Mouse (Mus musculus) midbrain, embryonic 16.5 days (tissue): ENCODE measurements at regions not wholly inside any gene's neighbourhood (a gene's known extent, or its start where the extent isn't known, plus 50 kb on each side); places are given as distances from the start of the nearest gene placed in this dataset.
"Not testable (repeated sequence)": the region's sequence is repeated elsewhere in the genome, so short reads cannot be mapped to it uniquely, and the experiment has no call there.

ENCODE experiments used
- ATAC-seq: fragments of 200-750 bp; cut with Nextera tagmentation; 2 replicates; pipeline ENCODE4 v1.8.0; 2017; ENCODE audit warnings: moderate TSS enrichment
- H3K27ac ChIP-seq: fragments of 300-500 bp; sonication (generic); 2 replicates; pipeline ENCODE4 v1.5.1; 2014; ENCODE audit warnings: mild to moderate bottlenecking, low read length, mixed read lengths
- H3K27me3 ChIP-seq: fragments of 300-500 bp; sonication (generic); 2 replicates; pipeline ENCODE4 v1.6.1; 2014; ENCODE audit warnings: low read depth, low read length, mixed read lengths; ENCODE audit not compliant: control insufficient read depth, insufficient read depth
- H3K36me3 ChIP-seq: fragments of 300-500 bp; sonication (generic); 2 replicates; pipeline ENCODE4 v1.6.1; 2014; ENCODE audit warnings: mild to moderate bottlenecking, low read length, moderate library complexity, mixed read lengths; ENCODE audit not compliant: control insufficient read depth, insufficient read depth
- H3K4me1 ChIP-seq: fragments of 300-500 bp; sonication (generic); 2 replicates; pipeline ENCODE4 v1.6.1; 2014; ENCODE audit warnings: mild to moderate bottlenecking, low read length, mixed read lengths; ENCODE audit not compliant: control insufficient read depth, insufficient read depth
- H3K4me2 ChIP-seq: fragments of 300-500 bp; sonication (generic); 2 replicates; pipeline ENCODE4 v1.6.1; 2014; ENCODE audit warnings: mild to moderate bottlenecking, low read length, mixed read lengths
- H3K4me3 ChIP-seq: fragments of 300-500 bp; sonication (generic); 2 replicates; pipeline ENCODE4 v1.5.1; 2014; ENCODE audit warnings: low read depth, mild to moderate bottlenecking, low read length, moderate library complexity, mixed read lengths
- H3K9ac ChIP-seq: fragments of 300-500 bp; sonication (generic); 2 replicates; pipeline ENCODE4 v1.6.1; 2014; ENCODE audit warnings: low read depth, low read length, mixed read lengths
- H3K9me3 ChIP-seq: fragments of 300-500 bp; sonication (generic); replicated peaks from 2 replicates; pipeline ENCODE4 v1.6.1; 2014; ENCODE audit warnings: mild to moderate bottlenecking, low read length, mixed read lengths; ENCODE audit not compliant: control insufficient read depth, poor library complexity, severe bottlenecking
- WGBS: fragments of 180-500 bp; shearing (Covaris S2); extraction: QIAGEN DNeasy Blood & Tissue Kit; methylation state at CpG from one replicate; pipeline ENCODE4 v1.1.7; 2014; 5-methylcytosine and 5-hydroxymethylcytosine counted together

- Histone ChIP-seq H3K4me3 (no peak overlapping the region), H3K27ac (no peak overlapping the region), H3K27me3 (no peaks in the 10 kb centered on the region), H3K4me1 (no peaks in the 10 kb centered on the region), H3K9ac (no peak overlapping the region), H3K9me3 (no peaks in the 10 kb centered on the region), H3K4me2 (no peak overlapping the region), H3K36me3 (no peaks in the 10 kb centered on the region)
- 76% methylated on average over 7 of the region's 7 CpGs for WGBS
- no peak; the same call in 1 of the 2 replicates for ATAC-seq
Observed at GRCm38 (mm10) chr12:6638761-6639281, 1263.3 kb upstream of the Klhl29 start.

- Histone ChIP-seq H3K9ac (no peak overlapping the region), H3K9me3 (no peaks in the 10 kb centered on the region), H3K4me3 (no peak overlapping the region), H3K36me3 (no peaks in the 10 kb centered on the region), H3K4me1 (no peaks in the 10 kb centered on the region), H3K4me2 (no peak overlapping the region), H3K27me3 (no peaks in the 10 kb centered on the region), H3K27ac (no peak overlapping the region)
- 71% methylated on average over 4 of the region's 4 CpGs for WGBS
- no peak for ATAC-seq
Observed at GRCm38 (mm10) chr12:6637771-6638305, 1262.4 kb upstream of the Klhl29 start.

DNA sequence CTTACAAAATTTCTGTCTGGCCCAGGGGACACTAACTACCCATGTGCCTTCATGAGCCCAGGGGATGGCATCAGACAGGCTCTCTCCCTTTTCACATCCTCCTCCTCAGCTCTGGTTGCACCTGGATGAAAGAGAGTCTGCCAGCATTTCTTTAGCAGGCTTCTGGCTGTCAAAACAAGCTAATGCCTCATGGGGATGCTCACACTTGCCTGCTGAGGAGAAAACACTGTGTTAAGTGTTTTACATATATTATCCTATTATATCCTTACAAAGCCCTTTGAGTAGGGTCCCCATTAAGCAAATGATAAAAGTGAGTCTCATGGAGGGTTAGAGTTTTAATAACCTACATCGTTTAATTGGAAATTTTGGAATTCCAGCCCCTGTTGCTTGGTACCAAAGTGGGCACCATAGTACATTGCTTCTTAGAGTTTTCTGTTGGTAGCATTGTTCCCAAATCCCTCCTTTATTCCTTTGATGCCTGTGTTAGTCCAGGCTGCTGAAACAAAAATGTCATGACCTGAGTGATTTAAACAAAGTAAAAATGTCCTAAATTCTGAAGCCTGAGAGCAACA is 1247.2 kb upstream of the Klhl29 start:
- WGBS, result 7% methylated on average over 1 of the region's 1 CpGs
- H3K27me3 ChIP-seq, result no peaks in the 10 kb centered on the region
- H3K36me3 ChIP-seq, result no peaks in the 10 kb centered on the region
- no peak overlapping the region for H3K4me2 ChIP-seq
- H3K4me3 ChIP-seq, result no peak overlapping the region
- no peak overlapping the region for H3K27ac ChIP-seq
- no peak for ATAC-seq
- no peaks in the 10 kb centered on the region for H3K4me1 ChIP-seq
- no peaks in the 10 kb centered on the region for H3K9me3 ChIP-seq
- no peak overlapping the region for H3K9ac ChIP-seq

GRCm38 (mm10) chr12:6601111-6601510 is 1225.6 kb upstream of the Klhl29 start:
- H3K27me3 ChIP-seq, result no peaks in the 10 kb centered on the region
- 64% methylated on average over 1 of the region's 1 CpGs for WGBS
- H3K4me3 ChIP-seq, result no peak overlapping the region
- H3K9me3 ChIP-seq, result no peaks in the 10 kb centered on the region; the same call in 1 of the 2 replicates
- H3K27ac ChIP-seq, result no peak overlapping the region
- H3K36me3 ChIP-seq, result no peaks in the 10 kb centered on the region
- H3K4me2 ChIP-seq, result no peak overlapping the region
- H3K9ac ChIP-seq, result no peak overlapping the region
- ATAC-seq, result no peak
- H3K4me1 ChIP-seq, result no peaks in the 10 kb centered on the region

DNA sequence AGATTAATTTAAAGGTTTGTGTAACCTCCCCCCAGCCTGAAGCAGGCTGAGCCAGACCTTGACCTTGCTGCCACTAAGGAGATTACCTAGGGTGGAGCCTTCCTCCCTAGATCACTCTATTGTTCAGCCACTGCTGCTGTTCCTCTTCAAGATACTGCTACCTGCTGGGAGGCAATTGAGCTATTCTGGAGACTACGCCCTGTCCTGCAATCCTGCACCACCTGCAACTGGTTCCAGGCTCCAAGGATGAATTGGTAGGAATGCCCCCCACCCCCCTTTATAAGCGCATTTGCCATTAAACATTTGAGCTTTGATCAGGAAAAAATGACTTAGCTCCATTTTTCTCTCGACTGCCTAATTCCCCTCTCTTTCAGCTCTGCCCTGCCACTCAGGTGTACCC is 1220.0 kb upstream of the Klhl29 start:
- not testable (repeated sequence) for H3K36me3 ChIP-seq, H3K27me3 ChIP-seq, H3K9me3 ChIP-seq, H3K4me1 ChIP-seq, H3K4me3 ChIP-seq, H3K27ac ChIP-seq, ATAC-seq, H3K4me2 ChIP-seq, H3K9ac ChIP-seq
- WGBS, result 32% methylated on average over 3 of the region's 3 CpGs

GRCm38 (mm10) chr12:6590231-6590630 is 1214.7 kb upstream of the Klhl29 start:
- Histone ChIP-seq H3K4me1 (0 out of 2 replicates have a peak, but pooled peaks cover 2% of the 10 kb centered on the region), H3K4me2 (no peak overlapping the region), H3K27ac (no peak overlapping the region), H3K27me3 (no peaks in the 10 kb centered on the region), H3K9me3 (no peaks in the 10 kb centered on the region), H3K4me3 (no peak overlapping the region), H3K36me3 (no peaks in the 10 kb centered on the region), H3K9ac (no peak overlapping the region)
- WGBS, result 59% methylated on average over 2 of the region's 2 CpGs
- no peak for ATAC-seq

GRCm38 (mm10) chr12:6588031-6588701 is 1212.7 kb upstream of the Klhl29 start:
- ATAC-seq, result no peak
- H3K36me3 ChIP-seq, result no peaks in the 10 kb centered on the region
- no peak overlapping the region for H3K9ac ChIP-seq
- no peaks in the 10 kb centered on the region for H3K9me3 ChIP-seq
- H3K4me2 ChIP-seq, result 0 out of 2 replicates have a peak overlapping the region, but pooled peaks have one; percentile 12
- no peaks in the 10 kb centered on the region for H3K27me3 ChIP-seq
- H3K4me1 ChIP-seq, result 0 out of 2 replicates have a peak, but pooled peaks cover 2% of the 10 kb centered on the region
- no peak overlapping the region; the same call in 1 of the 2 replicates for H3K27ac ChIP-seq
- H3K4me3 ChIP-seq, result no peak overlapping the region
- WGBS, result 20% methylated on average over 12 of the region's 12 CpGs

GRCm38 (mm10) chr12:6580195-6580594 is 1204.7 kb upstream of the Klhl29 start:
- Histone ChIP-seq H3K9ac (no peak overlapping the region), H3K4me2 (no peak overlapping the region), H3K4me1 (peaks cover 2% of the 10 kb centered on the region; the same call in 1 of the 2 replicates), H3K27me3 (no peaks in the 10 kb centered on the region), H3K9me3 (no peaks in the 10 kb centered on the region), H3K36me3 (no peaks in the 10 kb centered on the region), H3K4me3 (no peak overlapping the region), H3K27ac (no peak overlapping the region)
- ATAC-seq, result no peak

DNA sequence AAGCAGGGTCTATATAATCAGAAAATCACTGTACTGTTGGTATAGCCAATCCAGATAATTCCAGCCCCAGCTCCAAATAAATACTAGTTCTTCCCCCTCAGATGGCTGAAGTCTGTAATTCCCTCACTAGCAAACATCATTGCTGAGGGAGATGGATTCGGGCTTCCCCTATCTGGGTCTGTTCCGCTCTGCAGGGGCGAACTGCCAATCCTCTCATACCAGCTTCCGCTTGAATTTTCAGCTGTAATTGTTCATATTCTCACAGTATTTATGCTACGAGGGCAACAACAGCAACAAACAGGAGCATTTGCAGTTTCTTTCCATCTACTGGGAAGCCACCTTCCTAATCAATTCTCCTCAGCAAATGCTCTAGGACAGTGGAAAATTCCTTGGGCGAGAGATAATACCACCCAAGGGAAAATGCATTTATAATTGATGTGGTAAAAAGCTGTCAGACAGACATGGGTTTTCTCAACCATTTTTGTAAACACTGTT is 1201.4 kb upstream of the Klhl29 start:
- peak overlapping the region; percentile 56; the same call in 1 of the 2 replicates for H3K27ac ChIP-seq
- ATAC-seq, result no peak
- 62% methylated on average over 6 of the region's 6 CpGs for WGBS

More for the DNA sequence above, 1201.4 kb upstream of the Klhl29 start:
- Histone ChIP-seq H3K9ac (no peak overlapping the region), H3K9me3 (no peaks in the 10 kb centered on the region), H3K36me3 (no peaks in the 10 kb centered on the region), H3K4me1 (peaks cover 2% of the 10 kb centered on the region; the same call in 1 of the 2 replicates), H3K4me2 (peak overlapping the region; percentile 5; the same call in 1 of the 2 replicates), H3K27me3 (no peaks in the 10 kb centered on the region), H3K4me3 (no peak overlapping the region)
